Mouse (Mus musculus) monocyte, adult 5-6 weeks (primary cell): ENCODE measurements around the gene Cadps. TPM values are rescaled to one million over a fixed set of nuclear protein-coding genes. Genes with fewer than 3 reads are reported as not detected.

Source experiments
- ATAC-seq: fragments of 153-309, 156-312 bp; replicated peaks from 2 replicates; pipeline ENCODE4 v1.8.0; 2017; ENCODE audit warnings: mild to moderate bottlenecking; ENCODE audit not compliant: low TSS enrichment, insufficient number of reproducible peaks, severe bottlenecking, poor library complexity, low FRiP score
- total RNA-seq: library from RNA; stranded (forward); fragments of 200-1000, 200-491, 200-594 nt; gene quantifications from 3 replicates; pipeline ENCODE4 v1.2.3, GENCODE M21; 2017

The Cadps gene
- total RNA-seq, 1 experiment from 2014 or later: not detected

DNA sequence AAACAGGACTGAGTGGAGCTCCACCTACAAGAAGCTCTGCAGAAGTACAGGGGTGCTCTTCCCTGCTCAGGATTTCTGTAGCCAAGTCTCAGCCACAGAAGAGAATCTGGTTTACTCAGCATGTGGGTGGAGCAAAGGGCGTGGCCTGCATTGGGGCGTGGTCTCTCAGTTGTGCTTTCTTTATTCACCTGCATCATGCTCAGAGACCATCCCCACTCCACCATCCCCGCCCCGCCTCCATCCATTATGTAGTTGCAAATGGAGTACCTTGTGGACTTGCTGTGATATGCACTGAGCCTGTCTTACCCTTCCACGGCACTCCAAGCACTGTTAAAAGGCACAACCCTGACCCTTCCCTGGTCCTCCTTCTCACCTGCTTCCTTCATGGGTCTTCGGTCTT lies 271.5 kb downstream of the Cadps start:
- ATAC-seq: no peak

GRCm38 (mm10) chr14:12550931-12551330 lies 271.9 kb downstream of the Cadps start:
- no peak for ATAC-seq

DNA sequence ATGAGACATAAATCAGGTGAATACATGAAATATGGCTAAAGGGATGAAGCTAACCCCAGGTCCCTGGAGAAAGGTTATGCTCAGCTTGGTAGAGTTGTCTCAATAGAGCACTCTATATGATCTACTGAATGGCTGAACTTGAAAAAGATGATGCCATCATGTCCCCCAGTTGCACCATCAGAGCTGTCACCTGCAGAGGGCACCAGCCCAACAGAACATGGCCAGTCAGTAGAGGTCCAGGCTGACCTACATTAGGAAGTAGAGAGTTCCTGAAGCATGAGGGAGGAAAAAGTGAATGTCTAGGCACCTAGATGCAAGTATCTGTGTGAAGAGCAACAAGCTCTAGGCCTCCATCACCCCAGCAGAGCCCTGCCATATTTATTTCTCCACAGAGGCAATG lies 273.6 kb downstream of the Cadps start:
- no peak for ATAC-seq

DNA sequence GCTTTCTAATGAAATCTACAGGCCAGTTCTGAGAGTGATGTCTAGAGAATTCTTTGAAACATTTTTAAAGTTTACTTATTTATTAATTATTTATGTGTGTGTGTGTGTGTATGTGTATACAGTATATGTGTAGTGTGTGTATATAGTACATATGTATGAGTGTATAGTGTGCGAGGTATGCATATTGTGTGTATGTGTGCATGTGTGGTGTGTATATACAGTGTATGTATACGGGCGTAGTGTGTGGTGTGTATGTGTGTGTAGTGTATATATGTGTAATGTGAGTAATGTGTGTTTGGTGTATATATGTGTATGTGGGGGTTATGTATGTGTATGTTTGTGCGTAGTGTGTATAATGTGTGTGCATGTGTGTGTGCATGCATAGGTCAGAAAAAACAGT lies 275.4 kb downstream of the Cadps start:
- ATAC-seq: no peak

DNA sequence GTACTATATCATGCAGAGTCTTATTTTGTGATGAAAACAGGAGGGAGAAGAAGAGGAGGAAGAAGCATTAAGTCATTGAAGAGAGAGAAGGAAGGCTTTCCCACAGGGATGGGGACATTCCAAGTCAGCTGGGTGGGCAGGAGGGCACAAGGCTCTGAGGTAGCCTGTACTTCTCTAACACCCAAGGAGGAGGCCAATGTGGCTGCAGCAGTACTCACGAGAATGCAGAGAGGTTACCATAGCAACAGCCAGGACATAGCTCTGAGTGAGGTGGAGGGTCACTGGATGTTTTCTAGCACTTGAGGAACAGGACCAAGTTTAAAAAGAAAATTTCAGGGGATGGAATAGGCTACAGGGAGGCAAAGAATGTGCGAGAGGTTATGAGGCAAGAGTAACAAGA lies 281.1 kb downstream of the Cadps start:
- no peak for ATAC-seq

- ATAC-seq: no peak
Measured at GRCm38 (mm10) chr14:12539071-12539470, 283.8 kb downstream of the Cadps start.

DNA sequence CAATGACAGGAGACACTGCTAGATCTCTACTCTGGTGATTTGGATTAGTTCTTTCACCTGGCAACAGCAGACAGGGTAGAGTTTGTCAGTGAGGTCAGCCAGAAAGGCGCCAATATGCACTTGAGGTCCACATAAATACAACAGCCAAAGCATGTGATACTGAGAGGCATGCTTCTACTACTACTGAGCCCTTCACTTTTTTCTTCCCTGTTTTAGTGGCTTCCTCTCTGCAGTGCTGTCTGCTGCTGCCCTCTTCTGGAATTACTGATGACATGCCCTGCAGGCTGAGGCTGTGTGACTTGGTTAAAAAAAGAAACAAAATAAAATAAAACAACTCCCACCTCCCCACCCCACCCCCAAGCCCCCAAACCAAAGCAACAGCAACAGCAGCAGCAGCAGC lies 291.8 kb downstream of the Cadps start:
- no peak for ATAC-seq

GRCm38 (mm10) chr14:12530554-12530953 lies 292.3 kb downstream of the Cadps start:
- no peak for ATAC-seq

DNA sequence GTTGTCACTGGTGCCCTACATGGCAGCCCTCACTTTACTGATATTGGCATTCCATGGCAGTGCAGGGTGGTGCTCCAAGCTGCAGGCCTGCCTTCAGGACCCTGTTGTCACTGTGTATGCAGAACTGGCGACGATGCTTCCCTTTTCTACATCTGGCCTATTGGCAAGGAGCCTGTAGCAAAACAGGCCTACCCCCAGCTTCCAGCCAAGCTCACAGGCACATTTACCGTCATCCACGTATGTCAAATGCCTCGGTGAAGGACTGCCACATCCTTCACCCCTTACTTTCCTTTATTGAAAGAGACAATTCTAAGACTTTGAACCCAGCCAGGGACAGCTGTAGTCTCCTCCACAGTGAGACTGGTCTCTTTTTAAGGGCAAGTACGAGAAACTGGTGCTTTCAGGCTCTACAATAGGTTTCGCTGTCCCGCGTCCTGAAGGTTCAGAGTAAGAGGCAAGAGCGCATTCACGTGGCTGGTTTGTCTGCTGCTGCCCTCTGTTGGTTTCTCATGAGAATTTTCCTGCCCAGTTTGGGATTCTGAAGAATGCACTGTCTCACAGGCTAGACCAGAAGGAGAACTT lies 292.8 kb downstream of the Cadps start:
- no peak for ATAC-seq

- ATAC-seq: no peak
Measured at GRCm38 (mm10) chr14:12527296-12527695, 295.6 kb downstream of the Cadps start.

DNA sequence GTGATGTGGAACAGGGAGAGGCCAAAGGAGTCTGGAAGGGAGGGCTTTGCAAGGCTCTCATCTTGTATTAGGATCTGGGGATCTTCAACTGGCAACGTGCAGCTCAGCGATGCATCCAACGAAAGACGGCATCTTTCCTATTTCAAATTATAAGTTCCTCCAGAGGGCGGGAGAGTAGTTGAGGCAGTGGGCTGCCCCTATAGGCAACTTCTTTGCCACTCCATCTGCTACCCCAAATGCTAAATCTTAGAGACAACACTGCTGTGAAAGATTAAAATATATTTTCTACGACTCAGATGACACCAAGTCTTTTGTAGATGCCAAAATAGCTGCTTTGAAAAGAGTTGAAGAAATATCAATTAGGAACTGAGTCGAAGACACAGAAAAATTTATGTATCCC lies 315.9 kb downstream of the Cadps start:
- ATAC-seq: no peak

- ATAC-seq: no peak
Measured at GRCm38 (mm10) chr14:12504191-12504947, 318.5 kb downstream of the Cadps start.

- ATAC-seq: no peak
Measured at GRCm38 (mm10) chr14:12462206-12462605, 360.7 kb downstream of the Cadps start.

GRCm38 (mm10) chr14:12459700-12460099 lies 363.2 kb downstream of the Cadps start:
- no peak for ATAC-seq

- no peak for ATAC-seq
Measured at GRCm38 (mm10) chr14:12455064-12455591, 367.8 kb downstream of the Cadps start.

GRCm38 (mm10) chr14:12450807-12451206 lies 372.1 kb downstream of the Cadps start:
- ATAC-seq: no peak

DNA sequence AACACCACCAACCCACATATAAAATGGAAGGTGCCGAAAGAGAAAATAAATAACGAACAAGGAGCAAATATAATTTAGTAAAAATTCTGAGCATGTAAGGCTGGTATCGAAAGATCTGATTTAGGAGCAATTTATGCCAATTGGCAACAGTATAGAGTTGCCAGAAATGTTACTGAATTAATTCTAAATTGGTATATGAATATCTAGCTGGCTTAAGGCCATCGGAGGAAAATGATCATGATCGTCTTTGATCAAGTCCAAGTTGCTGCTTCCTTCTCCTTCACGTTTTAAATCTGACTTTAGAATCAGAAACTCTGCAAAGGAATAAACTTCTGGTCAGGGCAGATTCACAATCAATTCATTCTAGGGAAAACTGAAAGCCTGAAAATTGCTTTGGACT lies 374.0 kb downstream of the Cadps start:
- ATAC-seq: no peak

DNA sequence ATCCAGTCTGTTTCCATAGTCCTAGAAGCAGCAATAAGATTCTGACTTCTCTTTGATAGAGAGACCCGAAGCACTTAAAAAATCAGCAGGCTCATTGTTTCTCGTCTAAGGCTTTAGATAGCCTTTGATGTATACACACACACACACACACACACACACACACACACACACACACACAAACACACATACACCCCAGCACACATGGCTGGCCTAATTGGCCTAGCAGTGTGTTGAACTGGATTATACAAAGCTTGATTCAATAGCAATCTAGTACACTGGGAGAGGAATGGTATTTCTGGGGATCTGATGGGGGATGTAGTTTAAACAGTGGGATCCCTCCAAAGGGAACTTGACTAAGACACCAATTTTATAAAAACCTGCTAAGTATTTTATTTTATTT lies 381.9 kb downstream of the Cadps start:
- ATAC-seq: no peak

- ATAC-seq: no peak
Measured at GRCm38 (mm10) chr14:12437976-12438375, 384.9 kb downstream of the Cadps start.

- no peak for ATAC-seq
Measured at GRCm38 (mm10) chr14:12437422-12437821, 385.5 kb downstream of the Cadps start.
